Mouse (Mus musculus): ENCODE data around the gene Rnf151. TPM values are rescaled to one million over a fixed set of nuclear protein-coding genes. Genes with fewer than 3 reads are reported as not detected.
"Not testable (repeated sequence)": the region's sequence is repeated elsewhere in the genome, so short reads cannot be mapped to it uniquely, and the experiment has no call there.

Rnf151 gene
- polyA plus RNA-seq, 1 experiment from 2014 or later, result not detected

GRCm38 (mm10) chr17:24720616-24721015 lies 2.8 kb upstream of the Rnf151 start:
- WGBS, result under 1% methylated on average over 10 of the region's 11 CpGs
- Histone ChIP-seq H3K4me2 (ENCODE audit: low read depth, severe bottlenecking) (peak overlapping the region; percentile 60), H3K9ac (ENCODE audit: low read length) (peak overlapping the region; percentile 90), H3K4me3 (ENCODE audit: low read depth, low read length) (peak overlapping the region; percentile 81), H3K36me3 (ENCODE audit: control insufficient read depth, insufficient read depth, low read length) (peaks cover 14% of the 10 kb centered on the region)
- H3K4me1 ChIP-seq (ENCODE audit: control insufficient read depth, insufficient read depth, low read length); H3K27ac ChIP-seq (replicated peaks; ENCODE audit: low read depth, low read length); ATAC-seq (ENCODE audit: insufficient number of reproducible peaks, low FRiP score, low TSS enrichment, low read depth); DNase-seq (ENCODE audit: low spot score); H3K9me3 ChIP-seq (ENCODE audit: control insufficient read depth, low read length); H3K27me3 ChIP-seq (ENCODE audit: control insufficient read depth, insufficient read depth, low read length): not testable (repeated sequence)

GRCm38 (mm10) chr17:24719494-24720222 lies 1.8 kb upstream of the Rnf151 start:
- Histone ChIP-seq H3K4me1 (ENCODE audit: control insufficient read depth, insufficient read depth, low read length) (peaks cover 9% of the 10 kb centered on the region; the same call in 1 of the 2 replicates), H3K4me2 (ENCODE audit: low read depth, severe bottlenecking) (peak overlapping the region; percentile 60), H3K27me3 (ENCODE audit: control insufficient read depth, insufficient read depth, low read length) (no peaks in the 10 kb centered on the region), H3K9me3 (ENCODE audit: control insufficient read depth, low read length) (no peaks in the 10 kb centered on the region), H3K27ac (replicated peaks; ENCODE audit: low read depth, low read length) (peak overlapping the region; percentile 77), H3K9ac (ENCODE audit: low read length) (peak overlapping the region; percentile 90), H3K36me3 (ENCODE audit: control insufficient read depth, insufficient read depth, low read length) (peaks cover 14% of the 10 kb centered on the region), H3K4me3 (ENCODE audit: low read depth, low read length) (peak overlapping the region; percentile 81)
- DNase-seq (ENCODE audit: low spot score) (peak; percentile 99), ATAC-seq (ENCODE audit: insufficient number of reproducible peaks, low FRiP score, low TSS enrichment, low read depth) (peak; percentile 96)
- WGBS, result under 1% methylated on average over 61 of the region's 61 CpGs

- H3K4me1 ChIP-seq (ENCODE audit: control insufficient read depth, insufficient read depth, low read length); H3K27me3 ChIP-seq (ENCODE audit: control insufficient read depth, insufficient read depth, low read length); ATAC-seq (ENCODE audit: insufficient number of reproducible peaks, low FRiP score, low TSS enrichment, low read depth); H3K9me3 ChIP-seq (ENCODE audit: control insufficient read depth, low read length); DNase-seq (ENCODE audit: low spot score); H3K27ac ChIP-seq (replicated peaks; ENCODE audit: low read depth, low read length): not testable (repeated sequence)
- Histone ChIP-seq H3K4me2 (ENCODE audit: low read depth, severe bottlenecking) (peak overlapping the region; percentile 53), H3K9ac (ENCODE audit: low read length) (peak overlapping the region; percentile 90), H3K4me3 (ENCODE audit: low read depth, low read length) (peak overlapping the region; percentile 81), H3K36me3 (ENCODE audit: control insufficient read depth, insufficient read depth, low read length) (peaks cover 14% of the 10 kb centered on the region)
- WGBS, result 61% methylated on average over 5 of the region's 5 CpGs
These were observed 1.1 kb upstream of the Rnf151 start for GRCm38 (mm10) chr17:24718938-24719337.

GRCm38 (mm10) chr17:24716166-24716682 lies 1.6 kb downstream of the Rnf151 start:
- no peak for DNase-seq (ENCODE audit: low spot score)
- Histone ChIP-seq H3K27me3 (ENCODE audit: control insufficient read depth, insufficient read depth, low read length) (no peaks in the 10 kb centered on the region), H3K27ac (replicated peaks; ENCODE audit: low read depth, low read length) (no peak overlapping the region), H3K36me3 (ENCODE audit: control insufficient read depth, insufficient read depth, low read length) (peaks cover 8% of the 10 kb centered on the region; the same call in 1 of the 2 replicates), H3K4me3 (ENCODE audit: low read depth, low read length) (no peak overlapping the region), H3K4me1 (ENCODE audit: control insufficient read depth, insufficient read depth, low read length) (peaks cover 1% of the 10 kb centered on the region; the same call in 1 of the 2 replicates), H3K9me3 (ENCODE audit: control insufficient read depth, low read length) (no peaks in the 10 kb centered on the region), H3K4me2 (ENCODE audit: low read depth, severe bottlenecking) (no peak overlapping the region), H3K9ac (ENCODE audit: low read length) (no peak overlapping the region)
- 97% methylated on average over 15 of the region's 15 CpGs for WGBS
- no peak for ATAC-seq (ENCODE audit: insufficient number of reproducible peaks, low FRiP score, low TSS enrichment, low read depth)

- Histone ChIP-seq H3K36me3 (ENCODE audit: control insufficient read depth, insufficient read depth, low read length) (peaks cover 8% of the 10 kb centered on the region; the same call in 1 of the 2 replicates), H3K4me3 (ENCODE audit: low read depth, low read length) (no peak overlapping the region), H3K4me2 (ENCODE audit: low read depth, severe bottlenecking) (no peak overlapping the region), H3K4me1 (ENCODE audit: control insufficient read depth, insufficient read depth, low read length) (no peaks in the 10 kb centered on the region), H3K27me3 (ENCODE audit: control insufficient read depth, insufficient read depth, low read length) (no peaks in the 10 kb centered on the region), H3K27ac (replicated peaks; ENCODE audit: low read depth, low read length) (no peak overlapping the region), H3K9ac (ENCODE audit: low read length) (no peak overlapping the region), H3K9me3 (ENCODE audit: control insufficient read depth, low read length) (no peaks in the 10 kb centered on the region)
- ATAC-seq (ENCODE audit: insufficient number of reproducible peaks, low FRiP score, low TSS enrichment, low read depth), result no peak
- no peak for DNase-seq (ENCODE audit: low spot score)
- 61% methylated on average over 6 of the region's 6 CpGs for WGBS
These were observed 2.3 kb downstream of the Rnf151 start for GRCm38 (mm10) chr17:24715556-24715955.

- ATAC-seq (ENCODE audit: insufficient number of reproducible peaks, low FRiP score, low TSS enrichment, low read depth), result no peak
- H3K4me1 ChIP-seq (ENCODE audit: control insufficient read depth, insufficient read depth, low read length), result peaks cover 10% of the 10 kb centered on the region
- no peaks in the 10 kb centered on the region for H3K27me3 ChIP-seq (ENCODE audit: control insufficient read depth, insufficient read depth, low read length)
- H3K4me2 ChIP-seq (ENCODE audit: low read depth, severe bottlenecking), result no peak overlapping the region
- no peak overlapping the region for H3K4me3 ChIP-seq (ENCODE audit: low read depth, low read length)
- WGBS, result 31% methylated on average over 2 of the region's 2 CpGs
- DNase-seq (ENCODE audit: low spot score), result no peak
- no peak overlapping the region for H3K9ac ChIP-seq (ENCODE audit: low read length)
- H3K36me3 ChIP-seq (ENCODE audit: control insufficient read depth, insufficient read depth, low read length), result peaks cover 15% of the 10 kb centered on the region
- H3K27ac ChIP-seq (replicated peaks; ENCODE audit: low read depth, low read length), result no peak overlapping the region
- no peaks in the 10 kb centered on the region for H3K9me3 ChIP-seq (ENCODE audit: control insufficient read depth, low read length)
These were observed 9.2 kb downstream of the Rnf151 start for GRCm38 (mm10) chr17:24708646-24709045.

GRCm38 (mm10) chr17:24707801-24708425 lies 9.9 kb downstream of the Rnf151 start:
- no peak for ATAC-seq (ENCODE audit: insufficient number of reproducible peaks, low FRiP score, low TSS enrichment, low read depth)
- 6% methylated on average over 24 of the region's 24 CpGs for WGBS

GRCm38 (mm10) chr17:24706982-24707800 lies 10.7 kb downstream of the Rnf151 start, which contains the start of gene Tbl3:
TSS of gene Tbl3 (minus strand) at chr17:24707660.
- no peak within 1 kb of the TSS; the same call in 1 of the 2 replicates for H3K27ac ChIP-seq (replicated peaks; ENCODE audit: low read depth, low read length)
- peaks cover 10% of the 10 kb centered on the region for H3K4me1 ChIP-seq (ENCODE audit: control insufficient read depth, insufficient read depth, low read length)
- H3K27me3 ChIP-seq (ENCODE audit: control insufficient read depth, insufficient read depth, low read length), result no peaks in the 10 kb centered on the region
- H3K9ac ChIP-seq (ENCODE audit: low read length), result peak within 1 kb of the TSS; percentile 76
- peaks cover 20% of the 10 kb centered on the region for H3K36me3 ChIP-seq (ENCODE audit: control insufficient read depth, insufficient read depth, low read length)
- no peaks in the 10 kb centered on the region for H3K9me3 ChIP-seq (ENCODE audit: control insufficient read depth, low read length)
- WGBS, result 4% methylated on average over 32 of the region's 32 CpGs
- H3K4me2 ChIP-seq (ENCODE audit: low read depth, severe bottlenecking), result peak within 1 kb of the TSS; percentile 80
- H3K4me3 ChIP-seq (ENCODE audit: low read depth, low read length), result peak within 1 kb of the TSS; percentile 81
- peak; percentile 83 for ATAC-seq (ENCODE audit: insufficient number of reproducible peaks, low FRiP score, low TSS enrichment, low read depth)
- DNase-seq (ENCODE audit: low spot score), result peak; percentile 98

More at GRCm38 (mm10) chr17:24707801-24708425, 9.9 kb downstream of the Rnf151 start:
- no peak for DNase-seq (ENCODE audit: low spot score)
- peaks cover 10% of the 10 kb centered on the region for H3K4me1 ChIP-seq (ENCODE audit: control insufficient read depth, insufficient read depth, low read length)
- no peaks in the 10 kb centered on the region for H3K9me3 ChIP-seq (ENCODE audit: control insufficient read depth, low read length)
- H3K27me3 ChIP-seq (ENCODE audit: control insufficient read depth, insufficient read depth, low read length), result no peaks in the 10 kb centered on the region
- no peak overlapping the region; the same call in 1 of the 2 replicates for H3K27ac ChIP-seq (replicated peaks; ENCODE audit: low read depth, low read length)
- H3K9ac ChIP-seq (ENCODE audit: low read length), result peak overlapping the region; percentile 76
- peak overlapping the region; percentile 80 for H3K4me2 ChIP-seq (ENCODE audit: low read depth, severe bottlenecking)
- peak overlapping the region; percentile 81 for H3K4me3 ChIP-seq (ENCODE audit: low read depth, low read length)
- H3K36me3 ChIP-seq (ENCODE audit: control insufficient read depth, insufficient read depth, low read length), result peaks cover 17% of the 10 kb centered on the region

All from limb, embryonic 11.5 days (tissue).